Mouse (Mus musculus) brain, adult 2 months (tissue): ENCODE results near the gene Tmem72.
A peak's percentile ranks its signal among the peaks of the same experiment; 100 is the strongest.

Experiments
- DNase-seq: peaks from one replicate; pipeline ENCODE4 v3.0.0; 2011; ENCODE audit warnings: low read depth, low spot score

Gene Tmem72

DNA sequence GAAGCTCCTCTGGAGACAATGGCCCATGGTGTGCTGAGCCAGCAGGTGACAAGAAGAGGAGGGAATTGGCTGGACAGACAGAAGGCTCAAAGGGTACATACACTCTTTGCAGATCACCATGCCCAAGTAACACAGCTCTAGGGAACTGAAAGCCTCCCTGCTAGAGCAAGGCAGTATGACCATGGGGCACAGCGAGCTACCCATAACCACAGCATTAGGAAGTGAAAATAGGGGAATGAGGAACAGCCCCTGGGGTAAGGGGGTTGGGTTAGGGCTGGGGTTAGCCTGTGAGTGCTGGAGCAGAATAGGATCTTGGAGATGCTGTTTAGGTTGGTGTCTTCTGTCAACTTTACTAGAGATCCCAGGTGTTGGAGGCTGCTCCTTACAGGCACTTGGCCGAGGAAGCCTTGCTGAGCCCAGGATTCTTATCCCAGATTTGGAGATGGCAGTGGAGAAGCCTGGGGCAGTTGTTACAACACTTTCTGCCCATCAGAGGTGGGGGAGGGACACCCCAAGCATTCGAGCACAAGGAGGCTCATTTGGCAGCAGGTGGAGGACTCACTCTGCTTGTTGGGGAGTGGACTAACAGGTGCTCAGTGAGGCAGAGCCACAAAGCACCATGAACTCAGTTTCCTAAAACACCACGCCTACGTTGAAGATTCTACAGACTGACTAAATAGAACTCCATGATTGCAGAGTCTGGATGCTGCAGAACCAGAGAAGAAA lies 37.0 kb downstream of the Tmem72 start:
- DNase-seq: peak; percentile 41

DNA sequence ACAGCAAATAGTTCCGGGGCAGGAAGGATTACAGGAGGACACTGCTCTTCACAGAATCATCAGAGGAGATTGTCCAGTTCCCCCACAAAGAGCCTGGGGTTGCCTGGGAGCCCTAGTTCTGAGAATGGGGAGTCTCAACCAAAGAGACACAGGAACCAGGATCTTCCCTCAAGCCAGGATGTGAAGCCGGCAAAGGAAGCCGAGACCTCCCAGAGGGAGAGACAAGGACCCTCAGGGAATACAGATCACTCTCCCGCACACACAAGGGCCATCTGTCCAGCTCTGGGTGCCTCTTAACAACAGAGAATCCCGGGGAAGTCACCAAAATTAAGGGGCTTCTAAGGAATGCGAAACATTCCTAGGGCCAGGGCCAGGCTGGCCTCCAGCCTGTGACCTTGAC lies 39.4 kb downstream of the Tmem72 start:
- no peak for DNase-seq

DNA sequence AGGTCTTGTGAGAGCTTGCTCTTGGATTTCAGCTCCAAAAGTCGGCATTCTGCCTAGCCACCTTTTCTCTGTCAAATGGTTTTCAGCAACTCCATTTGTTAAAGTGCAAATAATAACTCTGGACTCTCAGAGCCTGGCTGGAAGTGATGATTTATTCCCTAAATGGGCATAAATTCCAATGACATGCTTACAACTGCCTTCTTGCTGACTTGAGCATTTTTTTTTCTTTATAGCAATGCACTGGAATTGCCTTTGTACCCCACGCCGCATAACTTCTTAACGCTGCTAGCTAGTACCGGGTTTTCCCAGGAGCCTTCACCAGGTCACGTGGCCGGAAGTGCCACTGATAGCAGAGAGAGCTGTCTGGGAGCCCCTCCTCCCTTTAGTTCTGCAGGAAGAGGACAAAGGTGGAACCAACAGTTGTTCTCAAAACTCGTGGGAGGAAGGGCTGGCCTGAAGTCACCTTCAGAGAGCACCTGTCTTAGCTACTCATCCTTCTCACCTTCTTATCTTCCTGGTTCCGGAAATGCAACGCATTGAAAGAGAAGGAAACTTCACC lies 40.3 kb downstream of the Tmem72 start:
- no peak for DNase-seq

DNA sequence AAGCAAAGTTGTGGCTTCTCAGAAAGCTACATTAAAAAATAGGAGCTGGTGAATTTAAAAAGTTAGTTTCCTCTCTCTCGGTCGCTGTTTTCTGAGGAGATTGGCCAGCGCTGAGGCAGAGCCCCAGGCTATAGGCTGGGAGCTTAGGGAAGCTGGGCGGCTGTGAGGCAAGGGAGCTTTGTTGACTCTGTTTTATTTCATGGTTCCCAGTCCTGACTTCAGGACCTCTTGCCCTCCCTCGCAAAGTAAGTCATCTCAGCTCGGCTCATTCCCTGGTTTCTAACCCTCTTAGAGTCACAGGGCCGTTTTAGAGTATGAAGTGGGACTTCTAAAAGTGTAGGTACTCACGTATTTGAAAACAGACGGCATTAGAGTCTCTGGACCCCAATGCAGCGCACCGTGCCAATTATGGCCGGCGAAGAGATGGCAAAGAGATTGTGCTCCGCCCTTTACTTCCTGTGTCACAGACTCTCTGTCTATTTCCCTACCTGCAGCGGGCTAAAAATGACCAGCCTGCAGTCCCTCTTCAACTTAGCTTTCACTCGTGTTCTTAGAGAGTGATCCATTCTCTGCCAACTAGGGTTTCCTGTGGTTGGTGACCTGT lies 42.3 kb downstream of the Tmem72 start:
- no peak for DNase-seq

DNA sequence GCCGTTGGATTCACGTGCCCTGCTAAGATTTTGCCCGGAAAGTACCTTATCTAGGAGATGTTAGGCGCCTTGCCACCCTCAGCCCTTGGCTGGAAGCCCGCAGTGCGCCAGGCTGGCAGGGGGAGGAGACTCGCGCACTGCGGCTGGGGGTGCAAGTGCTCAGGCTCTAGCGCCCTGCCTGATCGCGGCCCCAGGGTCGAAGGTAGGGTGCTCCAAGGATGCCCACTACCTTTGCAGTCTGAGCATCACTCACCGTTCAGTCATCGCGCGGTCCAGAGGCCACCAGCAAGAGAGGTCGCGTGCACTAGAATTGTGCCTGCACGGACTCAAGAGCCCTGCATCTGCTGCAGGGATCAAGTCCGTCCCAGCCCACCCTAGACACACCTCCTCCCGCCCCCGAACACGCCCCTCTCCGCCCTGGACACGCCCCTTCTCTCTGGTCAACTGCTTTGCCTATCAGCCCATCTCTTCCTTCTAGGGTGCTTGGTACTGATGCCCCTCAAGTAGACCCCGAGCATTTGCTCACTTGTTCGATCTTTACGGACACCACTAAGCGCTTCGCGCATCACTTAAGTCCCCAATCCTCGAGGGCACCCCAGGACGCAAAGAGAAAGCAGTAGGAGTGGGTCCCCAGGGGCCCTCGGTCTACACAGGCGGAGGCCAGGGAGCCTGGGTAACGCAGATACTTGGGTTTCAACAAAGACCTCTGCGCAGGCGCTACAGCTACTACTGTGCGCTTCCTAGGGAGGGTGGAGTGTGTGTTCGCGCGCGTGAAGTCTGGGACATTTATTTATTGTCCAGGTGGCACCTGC lies 43.0 kb downstream of the Tmem72 start, which contains the start of gene Rassf4:
Gene Rassf4 (minus strand): TSS at position 482 of the 812 bp plus-strand sequence.
- peak; percentile 82 for DNase-seq

DNA sequence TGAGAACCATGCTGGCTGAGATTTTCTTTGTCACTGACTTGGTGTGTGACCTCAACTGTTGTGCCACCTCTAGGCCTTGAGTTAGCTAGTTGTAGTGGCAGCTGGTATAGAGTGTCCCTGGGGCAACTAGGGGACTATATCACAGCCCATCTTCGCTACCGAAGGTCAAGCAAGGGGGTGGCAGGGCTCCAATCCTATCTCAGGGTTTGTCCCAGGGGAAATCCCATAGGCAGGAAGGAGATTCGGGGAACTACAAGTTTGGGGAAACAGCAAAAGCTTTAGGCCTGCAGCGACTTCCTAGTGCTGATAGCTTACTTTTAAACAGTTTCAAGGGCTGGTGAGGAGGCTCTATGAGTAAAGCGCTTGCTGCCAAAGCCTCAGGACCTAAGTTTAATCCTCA lies 44.4 kb downstream of the Tmem72 start:
- DNase-seq: no peak

DNA sequence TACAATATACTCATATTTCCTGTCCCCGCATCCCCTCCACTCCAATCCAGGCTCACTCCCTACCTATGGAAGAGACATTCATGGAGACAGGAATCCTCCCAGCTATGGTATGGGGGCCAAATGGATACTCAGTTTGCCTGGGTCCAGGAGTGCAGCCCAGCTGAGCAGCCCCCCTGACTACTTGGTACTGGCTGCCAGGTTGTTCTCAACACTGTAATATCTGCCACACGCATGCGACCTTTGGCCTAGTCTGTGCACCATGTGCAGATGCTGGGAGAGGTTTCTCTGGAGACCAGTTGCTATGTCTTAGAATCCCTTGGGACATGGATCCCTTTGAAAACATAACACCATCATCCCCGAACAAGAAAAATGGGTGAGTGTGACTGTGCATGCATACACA lies 44.9 kb downstream of the Tmem72 start:
- no peak for DNase-seq

DNA sequence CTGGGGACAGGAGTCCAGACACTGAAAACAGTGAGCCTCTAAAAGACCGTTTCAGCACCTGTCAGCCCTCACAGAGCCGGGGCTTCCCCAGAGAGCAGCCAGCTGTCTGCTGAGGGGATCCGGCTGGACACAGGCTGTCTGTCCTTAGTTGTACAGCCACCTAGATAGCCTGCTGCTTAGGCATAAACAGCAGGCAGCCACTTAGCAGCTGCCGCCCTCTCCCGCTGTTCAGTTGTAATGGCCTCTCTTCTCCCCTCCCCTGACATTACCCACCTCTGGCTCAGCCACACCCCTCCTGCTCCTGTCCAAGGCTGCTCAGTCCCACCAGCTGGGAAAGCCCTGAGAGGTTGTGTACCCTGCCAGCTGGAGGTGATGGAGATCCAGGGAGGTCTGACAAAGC lies 45.7 kb downstream of the Tmem72 start:
- no peak for DNase-seq

DNA sequence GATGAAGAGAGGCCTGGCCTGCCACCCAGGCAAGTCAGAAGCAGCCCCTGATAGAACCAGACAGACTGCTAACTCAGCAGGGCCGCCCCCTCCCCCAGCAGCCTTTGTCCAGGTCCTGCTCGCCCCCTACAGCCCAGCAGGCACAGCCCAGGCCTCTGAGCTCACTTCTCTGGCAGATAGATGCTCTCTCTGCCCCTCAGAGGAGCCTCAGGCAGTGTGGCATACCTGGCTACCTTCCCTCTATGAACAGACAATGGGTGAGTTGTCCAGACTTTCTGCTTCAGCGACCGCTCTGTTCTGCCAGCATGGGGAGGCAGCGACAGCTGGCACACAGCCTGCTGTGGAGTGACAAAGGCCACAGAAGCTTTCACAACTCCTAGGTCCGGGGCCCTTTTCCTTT lies 46.6 kb downstream of the Tmem72 start:
- peak; percentile 70 for DNase-seq

DNA sequence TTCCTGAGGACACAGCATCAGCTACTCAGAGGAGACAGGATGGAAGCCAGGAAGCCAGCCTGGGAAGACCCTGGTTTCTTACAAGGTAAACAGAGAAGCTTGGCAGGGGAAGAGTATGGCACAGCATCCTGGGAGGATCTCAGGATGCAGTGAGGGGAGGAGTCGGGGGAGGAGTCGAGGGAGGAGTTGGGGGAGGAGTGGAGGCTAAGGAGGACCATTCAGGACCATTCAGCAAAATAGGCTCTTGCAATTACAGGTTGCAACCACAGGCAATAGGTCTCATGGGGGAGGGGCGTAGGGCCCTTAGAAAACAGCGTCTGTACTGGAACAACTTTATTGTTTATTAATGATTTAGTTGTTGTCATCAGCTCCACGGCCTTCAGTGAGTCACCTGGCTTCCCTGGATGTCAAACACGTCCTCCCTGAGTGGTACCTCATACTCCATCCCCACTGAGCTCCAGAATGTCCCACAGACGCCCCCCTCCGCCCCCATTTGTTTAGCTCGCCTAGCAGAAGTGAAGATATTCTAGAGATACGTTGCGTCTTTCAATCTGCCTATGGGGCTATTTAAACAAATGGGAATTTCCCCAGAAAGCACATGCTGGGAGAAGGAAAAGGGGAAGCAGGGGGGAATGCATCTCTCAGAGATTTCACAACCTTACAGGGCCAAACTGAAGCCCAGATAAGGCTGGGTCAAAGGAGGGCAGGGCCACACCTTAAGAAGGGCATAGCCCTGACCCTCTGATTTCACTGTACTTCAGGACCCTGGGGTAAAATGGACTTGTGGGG lies 47.8 kb downstream of the Tmem72 start:
- DNase-seq: peak; percentile 35

DNA sequence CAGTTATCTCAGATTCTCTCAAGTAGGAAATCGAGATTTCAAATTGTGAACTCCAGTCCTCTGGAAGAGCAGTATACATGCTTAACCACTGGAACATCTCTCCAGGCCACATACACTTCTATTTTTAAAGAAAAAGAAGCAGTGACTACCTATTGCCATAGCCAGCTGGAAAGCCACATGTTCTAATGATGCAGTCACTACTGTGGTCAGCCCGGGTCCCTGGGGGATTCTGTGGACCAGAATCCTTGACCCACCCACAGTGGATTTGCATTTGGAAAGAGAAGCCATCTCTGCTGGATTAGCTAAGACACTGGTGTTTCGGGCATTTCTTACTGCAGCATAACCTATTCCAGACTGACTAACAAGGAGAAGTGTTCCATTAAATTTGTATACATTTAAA lies 49.3 kb downstream of the Tmem72 start:
- no peak for DNase-seq

DNA sequence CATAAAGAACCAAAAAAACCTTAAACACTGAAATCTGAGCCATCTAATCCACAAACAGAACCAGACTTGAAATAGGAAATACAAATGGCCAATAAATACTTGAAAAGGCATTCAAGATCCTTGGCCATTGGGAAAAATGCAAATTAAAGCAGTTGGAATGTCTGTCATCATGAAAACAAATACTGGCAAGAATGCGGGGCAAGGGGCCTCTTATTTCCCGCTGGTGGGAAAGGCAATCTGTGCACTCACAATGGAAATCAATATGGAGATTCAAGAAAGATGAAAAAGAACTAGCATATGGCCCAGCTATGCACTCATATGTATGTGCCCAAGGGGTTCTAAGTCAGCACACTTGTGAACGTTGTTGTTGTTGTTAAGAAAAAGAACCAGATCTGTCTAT lies 49.8 kb downstream of the Tmem72 start:
- DNase-seq: no peak

DNA sequence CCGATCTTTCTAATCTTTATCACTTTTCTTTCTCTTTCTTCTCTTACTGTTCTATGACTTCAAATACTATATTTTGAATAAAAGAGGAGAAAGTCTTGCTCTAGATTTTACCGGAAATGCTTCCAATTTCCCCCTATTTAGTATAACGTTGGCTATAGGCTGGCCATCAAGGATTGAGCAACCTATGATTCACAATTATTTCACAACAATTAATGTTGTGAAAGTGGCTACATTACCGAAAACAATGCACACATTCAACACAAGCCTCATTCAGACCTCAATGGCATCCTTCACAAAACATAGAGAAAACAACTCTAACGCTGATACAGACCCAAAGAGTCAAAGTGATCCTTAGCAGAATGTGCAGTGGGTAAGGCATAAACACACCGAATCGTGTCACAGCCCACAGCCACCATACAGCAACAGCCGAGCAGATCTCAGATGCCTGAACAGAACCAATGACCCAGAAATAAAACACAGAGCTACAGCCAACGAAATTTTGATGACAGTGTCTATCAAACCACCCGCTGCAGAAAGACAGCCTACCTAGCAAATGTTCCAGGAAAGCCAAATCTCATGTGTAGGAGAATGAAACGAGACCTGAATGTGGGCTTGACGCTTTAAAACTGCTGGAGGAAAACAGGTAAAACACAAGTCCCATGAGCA lies 50.5 kb downstream of the Tmem72 start:
- DNase-seq: no peak

DNA sequence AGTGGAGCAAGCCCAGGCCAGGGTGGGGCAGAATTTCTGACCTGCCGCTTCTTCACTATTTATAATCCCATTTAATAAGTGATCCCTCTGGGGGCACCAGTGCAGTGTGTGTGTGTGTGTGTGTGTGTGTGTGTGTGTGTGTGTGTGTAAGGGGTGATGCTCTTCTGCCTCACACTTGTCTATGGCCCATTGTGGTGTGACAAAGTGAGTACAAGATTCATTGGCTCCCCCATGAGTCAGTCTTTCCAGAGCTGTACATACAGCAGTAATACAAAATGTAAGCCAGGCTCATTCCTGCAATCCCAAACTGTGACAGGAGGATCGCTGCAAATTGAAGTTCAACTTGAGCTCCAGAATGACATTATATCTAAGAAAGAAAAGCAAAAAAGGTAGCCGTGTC lies 51.9 kb downstream of the Tmem72 start:
- DNase-seq: no peak

DNA sequence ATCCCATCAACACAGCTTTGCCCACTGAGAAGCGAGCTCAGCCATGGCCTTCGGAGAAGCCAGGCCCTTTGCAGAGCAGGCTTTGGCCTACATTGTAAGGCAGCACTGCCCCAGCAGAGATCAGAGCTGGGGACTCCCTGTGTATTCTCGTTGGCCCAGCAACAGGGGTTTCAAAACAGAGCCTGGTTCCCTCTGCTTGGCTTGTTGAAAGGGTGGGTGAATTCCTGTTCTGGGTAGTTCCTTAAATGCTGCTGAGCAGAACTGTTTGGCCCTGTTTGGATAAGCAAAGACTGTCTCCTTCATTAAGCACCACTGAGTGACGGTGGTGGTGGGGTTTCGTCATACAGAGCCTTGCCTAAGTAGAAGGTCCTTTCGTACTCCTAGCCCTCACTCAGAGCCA lies 52.7 kb downstream of the Tmem72 start:
- peak; percentile 20 for DNase-seq

DNA sequence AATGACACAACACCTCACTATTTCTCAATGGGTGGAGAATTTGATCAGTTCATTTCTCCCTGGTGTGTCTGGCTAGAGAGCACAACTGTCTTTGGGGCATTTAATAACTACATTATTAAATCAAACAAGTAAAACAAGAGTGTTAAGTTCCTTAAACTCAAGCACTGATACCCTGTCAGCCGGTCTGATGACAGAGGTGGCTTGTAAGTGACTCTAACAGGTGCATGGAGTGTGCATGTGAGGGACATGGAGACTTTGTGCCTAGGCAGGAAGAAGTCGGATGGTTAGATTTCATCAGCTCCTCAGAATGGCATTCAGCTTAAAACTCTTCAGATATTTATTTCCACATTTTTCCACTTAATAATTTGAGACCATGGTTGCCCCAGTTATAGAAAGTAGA lies 53.3 kb downstream of the Tmem72 start:
- DNase-seq: no peak

DNA sequence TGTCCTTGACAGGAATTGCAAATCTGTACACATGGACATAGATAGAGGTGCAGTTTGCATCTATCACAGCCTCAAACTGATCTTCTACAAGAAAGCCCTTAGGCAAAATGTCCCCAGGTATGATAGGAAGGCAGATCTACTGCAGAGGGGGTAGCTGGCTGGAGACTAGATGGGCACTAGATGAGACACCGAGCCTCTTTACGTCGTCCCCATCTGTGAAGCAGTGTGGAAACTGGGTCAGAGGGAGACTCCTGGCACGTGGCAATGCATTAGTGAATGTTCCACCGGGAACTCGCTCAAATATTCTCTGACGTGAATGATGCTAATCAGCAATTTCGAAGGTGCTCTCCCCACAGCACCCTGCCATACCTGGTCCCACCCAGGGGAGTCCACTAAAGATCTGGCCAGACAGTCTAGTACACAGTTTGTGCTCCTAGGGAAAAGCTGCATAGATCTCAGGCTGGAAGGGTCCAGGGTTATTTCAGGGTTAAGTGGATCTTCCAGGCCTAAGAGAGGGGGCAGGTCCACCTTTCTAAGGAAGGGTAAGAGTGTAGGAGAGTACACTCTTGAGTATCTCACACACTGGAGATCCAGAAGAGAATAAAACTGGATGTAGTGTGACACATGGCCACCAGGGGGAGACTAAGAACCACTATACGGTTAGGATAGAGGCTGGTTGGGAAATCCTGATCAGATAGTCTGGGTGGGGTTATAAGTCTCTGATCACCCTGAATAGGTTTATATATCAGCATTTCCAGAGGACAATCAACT lies 62.8 kb downstream of the Tmem72 start:
- DNase-seq: peak; percentile 75

DNA sequence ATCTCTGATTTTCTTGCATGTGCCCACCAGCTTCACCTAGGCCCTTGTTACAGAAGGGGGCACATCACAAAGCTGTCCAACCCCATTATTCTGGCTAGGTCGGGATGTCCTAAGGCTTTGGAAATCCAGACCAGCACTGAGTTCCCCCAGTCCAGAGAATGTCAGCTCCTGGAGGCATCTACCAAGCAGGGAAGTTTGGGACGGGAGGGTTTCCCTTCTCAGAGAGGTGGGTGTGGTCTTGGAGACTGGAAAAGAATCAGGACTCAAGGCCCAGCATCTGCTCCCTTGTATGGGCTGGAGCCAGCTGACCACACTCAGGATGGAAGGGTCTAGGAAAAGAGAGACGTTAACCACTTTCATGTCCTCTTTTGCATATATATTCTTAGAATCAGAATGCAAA lies 63.5 kb downstream of the Tmem72 start:
- no peak for DNase-seq

DNA sequence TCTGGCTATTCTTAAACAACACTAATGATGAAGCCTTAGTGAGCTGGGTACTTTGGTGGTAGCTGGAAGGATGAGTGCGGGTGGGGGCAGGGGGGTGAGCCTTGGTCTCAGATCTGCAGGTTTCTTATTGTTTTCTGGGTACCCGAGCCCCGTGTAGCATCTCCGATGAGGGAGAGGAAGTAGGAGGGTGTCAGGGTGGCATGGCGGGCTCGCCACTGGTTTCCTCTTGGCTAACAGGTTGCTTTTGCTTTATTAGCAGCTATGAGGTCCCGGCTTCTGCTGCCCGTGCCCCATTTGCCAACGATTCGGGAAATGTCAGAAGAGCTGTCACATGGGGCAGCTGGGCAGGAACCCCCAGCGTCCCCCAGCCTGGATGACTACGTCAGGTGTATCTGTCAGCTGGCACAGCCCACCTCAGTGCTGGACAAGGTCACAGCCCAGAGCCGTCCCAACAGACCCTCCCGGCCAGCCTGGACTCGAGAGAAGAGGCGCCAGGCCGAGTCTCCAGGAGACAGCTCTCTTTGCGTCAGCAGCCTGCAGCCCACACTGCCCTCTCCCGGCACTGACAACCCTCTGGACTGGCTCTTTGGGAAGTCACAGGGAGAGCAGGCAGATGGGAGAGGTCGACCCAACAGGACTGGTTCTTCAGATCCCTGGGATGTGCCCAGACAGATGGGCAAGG lies 65.1 kb downstream of the Tmem72 start:
- DNase-seq: no peak

DNA sequence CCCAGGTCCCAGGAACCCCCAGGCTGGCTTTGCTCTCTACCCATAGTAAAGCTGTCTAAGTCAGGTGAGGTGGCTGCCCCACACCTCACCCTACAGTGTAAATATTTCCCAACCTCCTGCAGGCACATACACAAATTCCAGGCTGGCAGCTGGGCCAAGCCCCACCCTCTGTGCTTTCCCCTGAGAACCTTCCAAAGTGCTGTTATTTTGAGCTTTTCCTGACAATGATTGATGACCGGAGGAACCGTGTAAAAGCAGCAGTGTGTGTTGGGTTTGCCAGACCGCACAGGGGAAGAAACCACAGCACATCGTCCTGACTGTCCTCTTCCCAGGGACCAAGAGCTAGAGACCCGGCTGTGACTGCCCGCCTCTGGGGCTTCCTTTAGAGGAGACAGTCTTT lies 66.3 kb downstream of the Tmem72 start, which contains the start of gene Depp1:
Gene Depp1 (plus strand): TSS at position 204 of the 400 bp plus-strand sequence.
- no peak for DNase-seq
